ENCODE assay signal across 8 mouse cellular contexts in genomic region chr15:102358126-102358525, GRCm38 (mm10). TPM values are rescaled to one million over a fixed set of nuclear protein-coding genes. Genes with fewer than 3 reads are reported as not detected.
DNase-seq lines count a peak whose midpoint lies in the region; ATAC-seq lines count a peak whose summit lies in the region.

No protein-coding gene starts in this region.

- no peaks in the 10 kb centered on the region for H3K36me3 ChIP-seq in heart, embryonic 10.5 days
- no peaks in the 10 kb centered on the region for H3K36me3 ChIP-seq in hindbrain, embryonic 13.5 days
- H3K36me3 ChIP-seq in midbrain, embryonic 16.5 days (ENCODE audit: control insufficient read depth, insufficient read depth, low read length) = no peaks in the 10 kb centered on the region

- intact Hi-C loops in heart, postnatal 10 days (cut with DNase I) = no loop called here

- peak overlapping the region; percentile 46 for H3K4me3 ChIP-seq in heart, embryonic 10.5 days
- H3K4me3 ChIP-seq in hindbrain, embryonic 13.5 days = peak overlapping the region; percentile 19
- peak overlapping the region; percentile 3; the same call in 1 of the 2 replicates for H3K4me3 ChIP-seq in midbrain, embryonic 16.5 days (ENCODE audit: low read depth, low read length)

- H3K4me1 ChIP-seq in heart, embryonic 10.5 days = peaks cover 54% of the 10 kb centered on the region
- peaks cover 39% of the 10 kb centered on the region for H3K4me1 ChIP-seq in hindbrain, embryonic 13.5 days (replicated peaks)
- H3K4me1 ChIP-seq in midbrain, embryonic 16.5 days (ENCODE audit: control insufficient read depth, insufficient read depth, low read length) = peaks cover 22% of the 10 kb centered on the region

- ATAC-seq in hindbrain, embryonic 13.5 days (ENCODE audit: low FRiP score) = no peak
- no peak for ATAC-seq in midbrain, embryonic 16.5 days

- peaks cover 56% of the 10 kb centered on the region for H3K27me3 ChIP-seq in heart, embryonic 10.5 days (ENCODE audit: insufficient read depth, poor library complexity, severe bottlenecking)
- H3K27me3 ChIP-seq in hindbrain, embryonic 13.5 days = peaks cover 69% of the 10 kb centered on the region
- peaks cover 38% of the 10 kb centered on the region for H3K27me3 ChIP-seq in midbrain, embryonic 16.5 days (ENCODE audit: control insufficient read depth, insufficient read depth, low read depth, low read length)

- H3K4me2 ChIP-seq in hindbrain, embryonic 13.5 days = peak overlapping the region; percentile 43
- peak overlapping the region; percentile 43 for H3K4me2 ChIP-seq in midbrain, embryonic 16.5 days (ENCODE audit: low read length)

- H3K9me3 ChIP-seq in heart, embryonic 10.5 days = no peaks in the 10 kb centered on the region
- H3K9me3 ChIP-seq in hindbrain, embryonic 13.5 days = no peaks in the 10 kb centered on the region
- H3K9me3 ChIP-seq in midbrain, embryonic 16.5 days (replicated peaks; ENCODE audit: control insufficient read depth, low read length, poor library complexity, severe bottlenecking) = no peaks in the 10 kb centered on the region

- H3K9ac ChIP-seq in hindbrain, embryonic 13.5 days = peak overlapping the region; percentile 43; the same call in 1 of the 2 replicates
- peak overlapping the region; percentile 15; the same call in 1 of the 2 replicates for H3K9ac ChIP-seq in midbrain, embryonic 16.5 days (ENCODE audit: low read depth, low read length)

- WGBS in heart, embryonic 10.5 days = 2% methylated on average over 25 of the region's 25 CpGs
- WGBS in hindbrain, embryonic 13.5 days = 2% methylated on average over 24 of the region's 25 CpGs
- 2% methylated on average over 25 of the region's 25 CpGs for WGBS in midbrain, embryonic 16.5 days

- 0 out of 2 replicates have a peak overlapping the region, but pooled peaks have one; percentile 42 for H3K27ac ChIP-seq in heart, embryonic 10.5 days
- no peak overlapping the region for H3K27ac ChIP-seq in hindbrain, embryonic 13.5 days
- no peak overlapping the region for H3K27ac ChIP-seq in midbrain, embryonic 16.5 days (ENCODE audit: low read length)

- no peak for DNase-seq in heart, embryonic 10.5 days (ENCODE audit: low spot score)
- no peak for DNase-seq in heart, adult 18-20 months
- DNase-seq in R1 (ENCODE audit: low read depth, low spot score) = peak; percentile 80
- DNase-seq in cerebellum, postnatal 4 days (ENCODE audit: low spot score in 2 of 2) = no peak
- no peak for DNase-seq in adrenal gland, adult 2 months
- no peak for DNase-seq in heart, postnatal 10 days

RNA-seq across cellular contexts. Expression of gene Aaas, which starts 7.6 kb away (rescaled TPM):
- polyA plus RNA-seq in heart, embryonic 10.5 days (2016; fragmentation: Nextera tagmentation; extraction: Ambion mirVana) = 87.7 and 96.4 TPM in 2 replicates
- total RNA-seq in heart, adult 18-20 months (2021) = 10 to 100 TPM in 1 of 2 experiments, 1 to 10 TPM in 1; 9.8 to 12.1 TPM
- 33.3 and 34.8 TPM in 2 replicates for polyA plus RNA-seq in hindbrain, embryonic 13.5 days (2015; fragmentation: Nextera tagmentation; extraction: Ambion mirVana)
- polyA plus RNA-seq in midbrain, embryonic 16.5 days (2015; fragmentation: Nextera tagmentation; extraction: Ambion mirVana) = 30.2 and 31.1 TPM in 2 replicates
- 10 to 100 TPM; 16.8 to 18.1 TPM for total RNA-seq in adrenal gland, adult 2 months (2021)
- polyA plus RNA-seq in adrenal gland, adult 2 months (2012; rRNA removed) = 44.9 and 46.6 TPM in 2 replicates
- 10 to 100 TPM; 16.2 to 16.4 TPM for total RNA-seq in heart, postnatal 10 days (2021)

RNA-seq across cellular contexts. Expression of gene Sp7, which starts 8.9 kb away (rescaled TPM):
- 0.37 and 1.5 TPM in 2 replicates for polyA plus RNA-seq in heart, embryonic 10.5 days (2016; fragmentation: Nextera tagmentation; extraction: Ambion mirVana)
- not detected for total RNA-seq in heart, adult 18-20 months (2021)
- 1.1 and 1.2 TPM in 2 replicates for polyA plus RNA-seq in hindbrain, embryonic 13.5 days (2015; fragmentation: Nextera tagmentation; extraction: Ambion mirVana)
- 0.40 and 0.55 TPM in 2 replicates for polyA plus RNA-seq in midbrain, embryonic 16.5 days (2015; fragmentation: Nextera tagmentation; extraction: Ambion mirVana)
- total RNA-seq in adrenal gland, adult 2 months (2021) = under 1 TPM; 0.09 to 0.14 TPM
- polyA plus RNA-seq in adrenal gland, adult 2 months (2012; rRNA removed) = 0.50 and 0.55 TPM in 2 replicates
- total RNA-seq in heart, postnatal 10 days (2021) = not detected

RNA-seq across cellular contexts. Expression of gene Myg1, which starts 26.6 kb away (rescaled TPM):
- polyA plus RNA-seq in heart, embryonic 10.5 days (2016; fragmentation: Nextera tagmentation; extraction: Ambion mirVana) = 80.5 and 94.3 TPM in 2 replicates
- 10 to 100 TPM; 25.0 to 26.0 TPM for total RNA-seq in heart, adult 18-20 months (2021)
- 91.8 and 96.4 TPM in 2 replicates for polyA plus RNA-seq in hindbrain, embryonic 13.5 days (2015; fragmentation: Nextera tagmentation; extraction: Ambion mirVana)
- 89.1 and 91.2 TPM in 2 replicates for polyA plus RNA-seq in midbrain, embryonic 16.5 days (2015; fragmentation: Nextera tagmentation; extraction: Ambion mirVana)
- 10 to 100 TPM; 54.1 to 60.3 TPM for total RNA-seq in adrenal gland, adult 2 months (2021)
- 73.3 and 77.5 TPM in 2 replicates for polyA plus RNA-seq in adrenal gland, adult 2 months (2012; rRNA removed)
- 10 to 100 TPM; 28.3 to 31.5 TPM for total RNA-seq in heart, postnatal 10 days (2021)

RNA-seq across cellular contexts. Expression of gene Pfdn5, which starts 32.2 kb away (rescaled TPM):
- polyA plus RNA-seq in heart, embryonic 10.5 days (2016; fragmentation: Nextera tagmentation; extraction: Ambion mirVana) = 260 and 282 TPM in 2 replicates
- total RNA-seq in heart, adult 18-20 months (2021) = 100 to 1,000 TPM; 340 to 348 TPM
- 502 and 514 TPM in 2 replicates for polyA plus RNA-seq in hindbrain, embryonic 13.5 days (2015; fragmentation: Nextera tagmentation; extraction: Ambion mirVana)
- 479 TPM in 2 replicates for polyA plus RNA-seq in midbrain, embryonic 16.5 days (2015; fragmentation: Nextera tagmentation; extraction: Ambion mirVana)
- 100 to 1,000 TPM; 416 to 441 TPM for total RNA-seq in adrenal gland, adult 2 months (2021)
- polyA plus RNA-seq in adrenal gland, adult 2 months (2012; rRNA removed) = 19.1 and 19.8 TPM in 2 replicates
- 100 to 1,000 TPM; 336 to 346 TPM for total RNA-seq in heart, postnatal 10 days (2021)

RNA-seq across cellular contexts. Expression of gene Sp1, which starts 47.8 kb away (rescaled TPM):
- 5.7 and 7.6 TPM in 2 replicates for polyA plus RNA-seq in heart, embryonic 10.5 days (2016; fragmentation: Nextera tagmentation; extraction: Ambion mirVana)
- 10 to 100 TPM; 31.9 to 39.6 TPM for total RNA-seq in heart, adult 18-20 months (2021)
- polyA plus RNA-seq in hindbrain, embryonic 13.5 days (2015; fragmentation: Nextera tagmentation; extraction: Ambion mirVana) = 4.6 and 6.0 TPM in 2 replicates
- 3.1 and 3.5 TPM in 2 replicates for polyA plus RNA-seq in midbrain, embryonic 16.5 days (2015; fragmentation: Nextera tagmentation; extraction: Ambion mirVana)
- 10 to 100 TPM; 71.7 to 72.1 TPM for total RNA-seq in adrenal gland, adult 2 months (2021)
- polyA plus RNA-seq in adrenal gland, adult 2 months (2012; rRNA removed) = 8.5 and 11.1 TPM in 2 replicates
- 10 to 100 TPM; 57.7 to 68.4 TPM for total RNA-seq in heart, postnatal 10 days (2021)
